Mouse (Mus musculus) kidney, embryonic 15.5 days (tissue): ENCODE measurements at regions not wholly inside any gene's neighbourhood (a gene's known extent, or its start where the extent isn't known, plus 50 kb on each side); places are given as distances from the start of the nearest gene placed in this dataset.

ENCODE experiments used
- ATAC-seq: fragments of 200-750 bp; cut with Nextera tagmentation; replicated peaks from 2 replicates; pipeline ENCODE4 v1.8.0; 2017; ENCODE audit warnings: moderate TSS enrichment; ENCODE audit not compliant: low FRiP score
- H3K27ac ChIP-seq: fragments of 300-500 bp; sonication (generic); 2 replicates; pipeline ENCODE4 v1.5.1; 2015; ENCODE audit warnings: mild to moderate bottlenecking, inconsistent platforms
- H3K27me3 ChIP-seq: fragments of 300-500 bp; sonication (generic); 2 replicates; pipeline ENCODE4 v1.6.1; 2015; ENCODE audit warnings: inconsistent platforms
- H3K36me3 ChIP-seq: fragments of 300-500 bp; sonication (generic); 2 replicates; pipeline ENCODE4 v1.6.1; 2015; ENCODE audit warnings: inconsistent platforms
- H3K4me1 ChIP-seq: fragments of 300-500 bp; sonication (generic); 2 replicates; pipeline ENCODE4 v1.6.1; 2015; ENCODE audit warnings: inconsistent platforms
- H3K4me2 ChIP-seq: fragments of 300-500 bp; sonication (generic); 2 replicates; pipeline ENCODE4 v1.6.1; 2015; ENCODE audit warnings: moderate library complexity, mild to moderate bottlenecking, inconsistent platforms
- H3K4me3 ChIP-seq: fragments of 300-500 bp; sonication (generic); replicated peaks from 2 replicates; pipeline ENCODE4 v1.5.1; 2015; ENCODE audit warnings: mild to moderate bottlenecking, inconsistent platforms
- H3K9ac ChIP-seq: fragments of 300-500 bp; sonication (generic); 2 replicates; pipeline ENCODE4 v1.6.1; 2015; ENCODE audit warnings: mild to moderate bottlenecking, inconsistent platforms
- H3K9me3 ChIP-seq: fragments of 300-500 bp; sonication (generic); replicated peaks from 2 replicates; pipeline ENCODE4 v1.6.1; 2016; ENCODE audit warnings: inconsistent platforms
- WGBS: fragments of 180-500 bp; shearing (Covaris S2); methylation state at CpG from one replicate; pipeline ENCODE4 v1.1.7; 2015; ENCODE audit warnings: mixed read lengths; 5-methylcytosine and 5-hydroxymethylcytosine counted together

GRCm38 (mm10) chr12:11518379-11518778 lies 62.5 kb downstream of the Rad51ap2 start:
- Histone ChIP-seq H3K4me1 (no peaks in the 10 kb centered on the region), H3K27ac (no peak overlapping the region), H3K9ac (no peak overlapping the region), H3K4me2 (no peak overlapping the region), H3K36me3 (no peaks in the 10 kb centered on the region), H3K4me3 (no peak overlapping the region), H3K9me3 (no peaks in the 10 kb centered on the region), H3K27me3 (no peaks in the 10 kb centered on the region)
- 58% methylated on average over 2 of the region's 2 CpGs for WGBS
- ATAC-seq, result no peak

GRCm38 (mm10) chr12:11562891-11563290 lies 107.0 kb downstream of the Rad51ap2 start:
- no peaks in the 10 kb centered on the region for H3K4me1 ChIP-seq
- WGBS, result 84% methylated on average over 6 of the region's 6 CpGs
- no peaks in the 10 kb centered on the region for H3K9me3 ChIP-seq
- no peaks in the 10 kb centered on the region for H3K36me3 ChIP-seq
- no peak for ATAC-seq
- H3K27ac ChIP-seq, result no peak overlapping the region
- no peaks in the 10 kb centered on the region for H3K27me3 ChIP-seq
- no peak overlapping the region for H3K4me2 ChIP-seq
- no peak overlapping the region for H3K4me3 ChIP-seq
- H3K9ac ChIP-seq, result no peak overlapping the region

GRCm38 (mm10) chr12:11570160-11570559 lies 114.3 kb downstream of the Rad51ap2 start:
- no peak for ATAC-seq

GRCm38 (mm10) chr12:11603946-11604345 lies 148.1 kb downstream of the Rad51ap2 start:
- Histone ChIP-seq H3K9me3 (no peaks in the 10 kb centered on the region), H3K4me2 (no peak overlapping the region), H3K36me3 (no peaks in the 10 kb centered on the region), H3K4me3 (no peak overlapping the region), H3K27ac (no peak overlapping the region), H3K9ac (no peak overlapping the region), H3K27me3 (no peaks in the 10 kb centered on the region), H3K4me1 (no peaks in the 10 kb centered on the region)
- 80% methylated on average over 2 of the region's 2 CpGs for WGBS
- no peak for ATAC-seq

More at GRCm38 (mm10) chr12:11570160-11570559, 114.3 kb downstream of the Rad51ap2 start:
- H3K9me3 ChIP-seq, result no peaks in the 10 kb centered on the region
- H3K4me3 ChIP-seq, result no peak overlapping the region
- 96% methylated on average over 1 of the region's 1 CpGs for WGBS
- no peak overlapping the region for H3K9ac ChIP-seq
- no peak overlapping the region for H3K27ac ChIP-seq
- no peaks in the 10 kb centered on the region for H3K36me3 ChIP-seq
- H3K4me2 ChIP-seq, result no peak overlapping the region
- no peaks in the 10 kb centered on the region for H3K27me3 ChIP-seq
- no peaks in the 10 kb centered on the region for H3K4me1 ChIP-seq

GRCm38 (mm10) chr12:11608733-11609132 lies 152.9 kb downstream of the Rad51ap2 start:
- Histone ChIP-seq H3K4me3 (no peak overlapping the region), H3K36me3 (no peaks in the 10 kb centered on the region), H3K4me1 (no peaks in the 10 kb centered on the region), H3K4me2 (no peak overlapping the region), H3K9ac (no peak overlapping the region), H3K27ac (no peak overlapping the region), H3K9me3 (no peaks in the 10 kb centered on the region), H3K27me3 (no peaks in the 10 kb centered on the region)
- no peak for ATAC-seq

- Histone ChIP-seq H3K4me3 (no peak overlapping the region), H3K4me1 (no peaks in the 10 kb centered on the region), H3K9me3 (no peaks in the 10 kb centered on the region), H3K27me3 (no peaks in the 10 kb centered on the region), H3K9ac (no peak overlapping the region), H3K27ac (no peak overlapping the region), H3K4me2 (no peak overlapping the region), H3K36me3 (no peaks in the 10 kb centered on the region)
- 71% methylated on average over 2 of the region's 2 CpGs for WGBS
- no peak for ATAC-seq
Observed at GRCm38 (mm10) chr12:11611656-11612055, 155.8 kb downstream of the Rad51ap2 start.

- no peak overlapping the region for H3K4me3 ChIP-seq
- no peaks in the 10 kb centered on the region for H3K36me3 ChIP-seq
- H3K9ac ChIP-seq, result no peak overlapping the region
- H3K4me2 ChIP-seq, result no peak overlapping the region
- H3K27me3 ChIP-seq, result no peaks in the 10 kb centered on the region
- H3K27ac ChIP-seq, result no peak overlapping the region
- H3K4me1 ChIP-seq, result no peaks in the 10 kb centered on the region
- no peak for ATAC-seq
- WGBS, result 63% methylated on average over 2 of the region's 2 CpGs
- H3K9me3 ChIP-seq, result no peaks in the 10 kb centered on the region
Observed at GRCm38 (mm10) chr12:11615237-11615636, 159.4 kb downstream of the Rad51ap2 start.

DNA sequence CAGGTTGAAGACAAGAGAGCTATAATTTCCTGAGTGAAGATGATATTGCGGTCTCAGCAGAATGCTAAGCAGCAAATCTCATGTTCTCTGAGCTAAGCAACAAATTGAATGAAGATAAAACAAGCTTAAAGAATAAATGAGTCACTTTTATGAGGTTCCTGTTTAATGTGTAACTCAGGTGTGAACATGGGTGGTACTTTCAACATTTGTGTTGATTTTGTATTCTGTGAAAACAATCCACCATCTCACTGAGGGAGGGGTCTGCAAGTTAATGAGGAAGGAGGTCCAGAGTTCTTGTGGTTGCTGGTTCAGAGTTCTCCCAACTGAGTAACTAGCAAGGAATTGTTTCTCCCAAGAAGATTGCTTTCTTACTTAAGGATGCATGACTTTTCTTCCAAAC lies 167.7 kb downstream of the Rad51ap2 start:
- H3K4me2 ChIP-seq, result no peak overlapping the region
- H3K36me3 ChIP-seq, result no peaks in the 10 kb centered on the region
- 0 out of 2 replicates have a peak, but pooled peaks have one; percentile 36 for ATAC-seq
- no peak overlapping the region for H3K4me3 ChIP-seq
- no peak overlapping the region for H3K27ac ChIP-seq
- H3K4me1 ChIP-seq, result no peaks in the 10 kb centered on the region
- no peaks in the 10 kb centered on the region for H3K27me3 ChIP-seq
- 76% methylated on average over 1 of the region's 1 CpGs for WGBS
- no peaks in the 10 kb centered on the region for H3K9me3 ChIP-seq
- H3K9ac ChIP-seq, result no peak overlapping the region

- Histone ChIP-seq H3K27ac (no peak overlapping the region), H3K4me2 (no peak overlapping the region), H3K4me3 (no peak overlapping the region), H3K9ac (no peak overlapping the region), H3K27me3 (no peaks in the 10 kb centered on the region), H3K4me1 (no peaks in the 10 kb centered on the region), H3K36me3 (no peaks in the 10 kb centered on the region), H3K9me3 (no peaks in the 10 kb centered on the region)
- WGBS, result 84% methylated on average over 1 of the region's 1 CpGs
- no peak for ATAC-seq
Observed at GRCm38 (mm10) chr12:11630178-11630577, 174.3 kb downstream of the Rad51ap2 start.

GRCm38 (mm10) chr12:11631790-11632189 lies 175.9 kb downstream of the Rad51ap2 start:
- no peaks in the 10 kb centered on the region for H3K27me3 ChIP-seq
- no peak overlapping the region for H3K4me3 ChIP-seq
- no peaks in the 10 kb centered on the region for H3K4me1 ChIP-seq
- no peak overlapping the region for H3K27ac ChIP-seq
- WGBS, result 86% methylated on average over 1 of the region's 1 CpGs
- no peaks in the 10 kb centered on the region for H3K36me3 ChIP-seq
- H3K9ac ChIP-seq, result no peak overlapping the region
- no peak overlapping the region for H3K4me2 ChIP-seq
- no peak for ATAC-seq
- H3K9me3 ChIP-seq, result no peaks in the 10 kb centered on the region

GRCm38 (mm10) chr12:11673281-11673680 lies 217.4 kb downstream of the Rad51ap2 start:
- no peaks in the 10 kb centered on the region for H3K9me3 ChIP-seq
- no peak overlapping the region for H3K4me3 ChIP-seq
- no peak overlapping the region for H3K27ac ChIP-seq
- no peak overlapping the region for H3K4me2 ChIP-seq
- 74% methylated on average over 3 of the region's 3 CpGs for WGBS
- no peak overlapping the region for H3K9ac ChIP-seq
- no peaks in the 10 kb centered on the region for H3K4me1 ChIP-seq
- H3K27me3 ChIP-seq, result no peaks in the 10 kb centered on the region
- no peaks in the 10 kb centered on the region for H3K36me3 ChIP-seq
- ATAC-seq, result no peak

DNA sequence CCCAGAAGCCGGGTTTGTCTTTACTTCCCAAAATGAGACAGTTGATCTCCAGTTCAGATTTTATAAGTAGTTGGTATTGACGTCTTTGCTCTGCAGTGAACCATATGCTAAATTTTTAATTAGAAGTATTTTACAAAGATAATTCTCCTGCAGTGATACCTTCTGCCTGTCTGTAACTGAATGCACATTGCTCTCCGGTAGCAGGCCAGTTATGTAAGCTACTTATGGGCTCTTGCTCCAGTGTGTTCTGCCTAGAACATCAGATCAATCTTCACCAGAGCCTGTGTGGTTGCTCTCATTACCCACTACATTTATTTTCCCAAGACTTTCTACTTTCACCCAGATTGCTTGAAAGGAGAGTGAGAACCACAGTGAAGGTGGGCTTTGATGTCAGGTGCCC lies 238.9 kb downstream of the Rad51ap2 start:
- no peak overlapping the region for H3K4me3 ChIP-seq
- no peaks in the 10 kb centered on the region for H3K27me3 ChIP-seq
- no peak for ATAC-seq
- no peaks in the 10 kb centered on the region for H3K36me3 ChIP-seq
- H3K9ac ChIP-seq, result no peak overlapping the region
- no peaks in the 10 kb centered on the region for H3K9me3 ChIP-seq
- no peak overlapping the region for H3K27ac ChIP-seq
- WGBS, result 85% methylated on average over 3 of the region's 3 CpGs
- H3K4me2 ChIP-seq, result no peak overlapping the region
- no peaks in the 10 kb centered on the region for H3K4me1 ChIP-seq

- Histone ChIP-seq H3K4me2 (no peak overlapping the region), H3K9me3 (no peaks in the 10 kb centered on the region), H3K36me3 (no peaks in the 10 kb centered on the region), H3K9ac (no peak overlapping the region), H3K27ac (no peak overlapping the region), H3K4me1 (no peaks in the 10 kb centered on the region), H3K4me3 (no peak overlapping the region), H3K27me3 (no peaks in the 10 kb centered on the region)
- no peak for ATAC-seq
- 82% methylated on average over 2 of the region's 2 CpGs for WGBS
Observed at GRCm38 (mm10) chr12:11708879-11709602, 253.2 kb downstream of the Rad51ap2 start.
